Mouse (Mus musculus): ENCODE data around the gene Stx4a. TPM values are rescaled to one million over a fixed set of nuclear protein-coding genes. Genes with fewer than 3 reads are reported as not detected.

Stx4a gene
- polyA plus RNA-seq, 1 experiment from 2014 or later: 28.0 TPM

- WGBS: 90% methylated on average over 23 of the region's 23 CpGs
- H3K9me3 ChIP-seq (ENCODE audit: control insufficient read depth, low read length): no peaks in the 10 kb centered on the region
- no peaks in the 10 kb centered on the region for H3K4me1 ChIP-seq (ENCODE audit: control insufficient read depth, insufficient read depth, low read length)
- ATAC-seq (ENCODE audit: low read depth) (no peak), DNase-seq (ENCODE audit: low spot score) (no peak)
- no peak overlapping the region for H3K4me3 ChIP-seq (ENCODE audit: low read depth, low read length)
- H3K36me3 ChIP-seq (ENCODE audit: control insufficient read depth, insufficient read depth, low read length): peaks cover 85% of the 10 kb centered on the region
- no peak overlapping the region for H3K4me2 ChIP-seq (ENCODE audit: low read depth, low read length)
- no peak overlapping the region for H3K9ac ChIP-seq (ENCODE audit: low read depth, low read length)
- no peak overlapping the region for H3K27ac ChIP-seq (replicated peaks; ENCODE audit: low read depth, low read length)
- H3K27me3 ChIP-seq (replicated peaks; ENCODE audit: control insufficient read depth, insufficient read depth, low read length): no peaks in the 10 kb centered on the region
Measured at GRCm38 (mm10) chr7:127797076-127797845, 26.8 kb upstream of the Stx4a start.

GRCm38 (mm10) chr7:127798591-127798990 is 25.5 kb upstream of the Stx4a start:
- WGBS: 81% methylated on average over 4 of the region's 4 CpGs
- no peak for ATAC-seq (ENCODE audit: low read depth)
- Histone ChIP-seq H3K4me1 (ENCODE audit: control insufficient read depth, insufficient read depth, low read length) (no peaks in the 10 kb centered on the region), H3K36me3 (ENCODE audit: control insufficient read depth, insufficient read depth, low read length) (peaks cover 78% of the 10 kb centered on the region), H3K4me2 (ENCODE audit: low read depth, low read length) (no peak overlapping the region), H3K9me3 (ENCODE audit: control insufficient read depth, low read length) (no peaks in the 10 kb centered on the region), H3K27me3 (replicated peaks; ENCODE audit: control insufficient read depth, insufficient read depth, low read length) (no peaks in the 10 kb centered on the region), H3K27ac (replicated peaks; ENCODE audit: low read depth, low read length) (no peak overlapping the region), H3K9ac (ENCODE audit: low read depth, low read length) (no peak overlapping the region), H3K4me3 (ENCODE audit: low read depth, low read length) (no peak overlapping the region)
- DNase-seq (ENCODE audit: low spot score): no peak

- H3K36me3 ChIP-seq (ENCODE audit: control insufficient read depth, insufficient read depth, low read length): peaks cover 72% of the 10 kb centered on the region
Measured at GRCm38 (mm10) chr7:127799211-127799610, 24.9 kb upstream of the Stx4a start.

GRCm38 (mm10) chr7:127799738-127800137 is 24.4 kb upstream of the Stx4a start:
- DNase-seq (ENCODE audit: low spot score) (no peak), ATAC-seq (ENCODE audit: low read depth) (no peak)
- H3K27ac ChIP-seq (replicated peaks; ENCODE audit: low read depth, low read length): no peak overlapping the region
- no peaks in the 10 kb centered on the region for H3K9me3 ChIP-seq (ENCODE audit: control insufficient read depth, low read length)
- H3K36me3 ChIP-seq (ENCODE audit: control insufficient read depth, insufficient read depth, low read length): peaks cover 67% of the 10 kb centered on the region
- H3K4me2 ChIP-seq (ENCODE audit: low read depth, low read length): no peak overlapping the region
- 94% methylated on average over 1 of the region's 1 CpGs for WGBS
- H3K4me1 ChIP-seq (ENCODE audit: control insufficient read depth, insufficient read depth, low read length): no peaks in the 10 kb centered on the region
- H3K4me3 ChIP-seq (ENCODE audit: low read depth, low read length): no peak overlapping the region
- no peaks in the 10 kb centered on the region for H3K27me3 ChIP-seq (replicated peaks; ENCODE audit: control insufficient read depth, insufficient read depth, low read length)
- no peak overlapping the region for H3K9ac ChIP-seq (ENCODE audit: low read depth, low read length)

More at GRCm38 (mm10) chr7:127799211-127799610, 24.9 kb upstream of the Stx4a start:
- no peaks in the 10 kb centered on the region for H3K4me1 ChIP-seq (ENCODE audit: control insufficient read depth, insufficient read depth, low read length)
- WGBS: 88% methylated on average over 13 of the region's 13 CpGs
- DNase-seq (ENCODE audit: low spot score) (no peak), ATAC-seq (ENCODE audit: low read depth) (no peak)
- H3K9me3 ChIP-seq (ENCODE audit: control insufficient read depth, low read length): no peaks in the 10 kb centered on the region
- no peak overlapping the region for H3K9ac ChIP-seq (ENCODE audit: low read depth, low read length)
- H3K27ac ChIP-seq (replicated peaks; ENCODE audit: low read depth, low read length): no peak overlapping the region
- H3K27me3 ChIP-seq (replicated peaks; ENCODE audit: control insufficient read depth, insufficient read depth, low read length): no peaks in the 10 kb centered on the region
- H3K4me2 ChIP-seq (ENCODE audit: low read depth, low read length): no peak overlapping the region
- no peak overlapping the region for H3K4me3 ChIP-seq (ENCODE audit: low read depth, low read length)

- Histone ChIP-seq H3K27me3 (replicated peaks; ENCODE audit: control insufficient read depth, insufficient read depth, low read length) (no peaks in the 10 kb centered on the region), H3K4me1 (ENCODE audit: control insufficient read depth, insufficient read depth, low read length) (no peaks in the 10 kb centered on the region), H3K9ac (ENCODE audit: low read depth, low read length) (peak within 1 kb of the TSS; percentile 41), H3K36me3 (ENCODE audit: control insufficient read depth, insufficient read depth, low read length) (peaks cover 59% of the 10 kb centered on the region), H3K4me2 (ENCODE audit: low read depth, low read length) (peak within 1 kb of the TSS; percentile 47), H3K27ac (replicated peaks; ENCODE audit: low read depth, low read length) (peak within 1 kb of the TSS; percentile 34; the same call in 1 of the 2 replicates), H3K4me3 (ENCODE audit: low read depth, low read length) (peak within 1 kb of the TSS; percentile 22), H3K9me3 (ENCODE audit: control insufficient read depth, low read length) (no peaks in the 10 kb centered on the region)
- ATAC-seq (ENCODE audit: low read depth): peak; percentile 92
- WGBS: 24% methylated on average over 4 of the region's 6 CpGs
- peak; percentile 93 for DNase-seq (ENCODE audit: low spot score)
Measured at GRCm38 (mm10) chr7:127800435-127801009, 23.6 kb upstream of the Stx4a start, which contains the start of gene Hsd3b7. Gene Hsd3b7 (plus strand): TSS chr7:127800604.

- Histone ChIP-seq H3K27ac (replicated peaks; ENCODE audit: low read depth, low read length) (peak overlapping the region; percentile 34; the same call in 1 of the 2 replicates), H3K4me1 (ENCODE audit: control insufficient read depth, insufficient read depth, low read length) (no peaks in the 10 kb centered on the region), H3K9me3 (ENCODE audit: control insufficient read depth, low read length) (no peaks in the 10 kb centered on the region), H3K9ac (ENCODE audit: low read depth, low read length) (no peak overlapping the region; the same call in 1 of the 2 replicates), H3K4me2 (ENCODE audit: low read depth, low read length) (peak overlapping the region; percentile 47), H3K36me3 (ENCODE audit: control insufficient read depth, insufficient read depth, low read length) (peaks cover 53% of the 10 kb centered on the region), H3K4me3 (ENCODE audit: low read depth, low read length) (no peak overlapping the region), H3K27me3 (replicated peaks; ENCODE audit: control insufficient read depth, insufficient read depth, low read length) (no peaks in the 10 kb centered on the region)
- DNase-seq (ENCODE audit: low spot score) (no peak), ATAC-seq (ENCODE audit: low read depth) (no peak)
- 88% methylated on average over 8 of the region's 8 CpGs for WGBS
Measured at GRCm38 (mm10) chr7:127801010-127801621, 23.0 kb upstream of the Stx4a start.

- ATAC-seq (ENCODE audit: low read depth): no peak
- Histone ChIP-seq H3K4me2 (ENCODE audit: low read depth, low read length) (no peak overlapping the region), H3K27me3 (replicated peaks; ENCODE audit: control insufficient read depth, insufficient read depth, low read length) (no peaks in the 10 kb centered on the region), H3K9ac (ENCODE audit: low read depth, low read length) (no peak overlapping the region), H3K4me1 (ENCODE audit: control insufficient read depth, insufficient read depth, low read length) (no peaks in the 10 kb centered on the region), H3K9me3 (ENCODE audit: control insufficient read depth, low read length) (no peaks in the 10 kb centered on the region), H3K36me3 (ENCODE audit: control insufficient read depth, insufficient read depth, low read length) (peaks cover 41% of the 10 kb centered on the region), H3K27ac (replicated peaks; ENCODE audit: low read depth, low read length) (no peak overlapping the region), H3K4me3 (ENCODE audit: low read depth, low read length) (no peak overlapping the region)
- DNase-seq (ENCODE audit: low spot score): no peak
- WGBS: 90% methylated on average over 17 of the region's 17 CpGs
Measured at GRCm38 (mm10) chr7:127802313-127802712, 21.8 kb upstream of the Stx4a start.

- Histone ChIP-seq H3K4me1 (ENCODE audit: control insufficient read depth, insufficient read depth, low read length) (no peaks in the 10 kb centered on the region), H3K4me3 (ENCODE audit: low read depth, low read length) (no peak overlapping the region), H3K36me3 (ENCODE audit: control insufficient read depth, insufficient read depth, low read length) (peaks cover 30% of the 10 kb centered on the region), H3K9me3 (ENCODE audit: control insufficient read depth, low read length) (no peaks in the 10 kb centered on the region), H3K27ac (replicated peaks; ENCODE audit: low read depth, low read length) (no peak overlapping the region), H3K4me2 (ENCODE audit: low read depth, low read length) (no peak overlapping the region), H3K27me3 (replicated peaks; ENCODE audit: control insufficient read depth, insufficient read depth, low read length) (no peaks in the 10 kb centered on the region), H3K9ac (ENCODE audit: low read depth, low read length) (no peak overlapping the region)
- DNase-seq (ENCODE audit: low spot score) (no peak), ATAC-seq (ENCODE audit: low read depth) (no peak)
- WGBS: 88% methylated on average over 5 of the region's 5 CpGs
Measured at GRCm38 (mm10) chr7:127808821-127809220, 15.3 kb upstream of the Stx4a start.
